Mouse (Mus musculus) lung, postnatal 36 days (tissue): ENCODE measurements at regions not wholly inside any gene's neighbourhood (a gene's known extent, or its start where the extent isn't known, plus 50 kb on each side); places are given as distances from the start of the nearest gene placed in this dataset.

Source experiments
- DNase-seq: peaks from one replicate; pipeline ENCODE4 v3.0.0; 2022; ENCODE audit warnings: mixed read lengths

- no peak for DNase-seq
These were observed 199.2 kb downstream of the Wdr20rt start for GRCm38 (mm10) chr12:65424506-65424905.

DNA sequence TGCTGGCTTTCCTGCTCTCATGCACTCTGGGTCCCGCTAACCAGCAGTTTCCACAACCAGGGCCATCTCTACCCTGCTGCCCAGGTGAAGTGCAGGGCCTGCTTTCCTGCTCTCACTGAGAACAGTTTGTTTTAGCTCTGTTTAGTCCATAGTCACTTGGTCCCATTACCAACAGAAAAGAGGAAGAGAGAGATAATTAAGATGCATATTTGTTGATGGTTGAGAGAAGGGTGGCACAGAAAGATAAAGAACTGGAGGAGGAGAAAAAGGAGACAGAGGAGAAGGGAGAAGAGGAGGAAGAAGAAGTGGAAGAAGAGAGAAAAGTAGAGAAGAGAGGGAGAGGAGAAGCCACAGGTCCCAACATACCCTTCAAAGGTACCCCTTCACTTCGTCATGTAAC lies 200.1 kb downstream of the Wdr20rt start:
- no peak for DNase-seq

DNA sequence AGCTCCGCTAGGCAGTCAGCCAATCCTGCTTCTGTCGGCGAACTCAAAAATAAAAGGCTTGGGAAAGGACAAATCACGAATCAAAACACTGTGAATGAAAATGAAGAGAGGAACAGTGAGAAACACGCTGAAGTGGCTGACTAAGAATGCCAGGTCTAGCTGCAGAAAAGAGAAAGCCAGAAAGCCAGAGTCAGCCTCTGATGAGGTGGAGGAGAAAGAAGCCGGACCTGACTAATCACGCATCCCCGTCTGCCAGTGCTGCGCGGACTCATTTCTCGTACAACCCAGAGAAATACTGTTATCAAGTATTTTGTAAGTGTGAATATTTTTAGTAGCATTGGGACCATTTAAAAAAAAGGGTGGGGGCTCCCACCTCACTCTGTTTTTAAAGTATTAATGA lies 201.6 kb downstream of the Wdr20rt start:
- DNase-seq: no peak

DNA sequence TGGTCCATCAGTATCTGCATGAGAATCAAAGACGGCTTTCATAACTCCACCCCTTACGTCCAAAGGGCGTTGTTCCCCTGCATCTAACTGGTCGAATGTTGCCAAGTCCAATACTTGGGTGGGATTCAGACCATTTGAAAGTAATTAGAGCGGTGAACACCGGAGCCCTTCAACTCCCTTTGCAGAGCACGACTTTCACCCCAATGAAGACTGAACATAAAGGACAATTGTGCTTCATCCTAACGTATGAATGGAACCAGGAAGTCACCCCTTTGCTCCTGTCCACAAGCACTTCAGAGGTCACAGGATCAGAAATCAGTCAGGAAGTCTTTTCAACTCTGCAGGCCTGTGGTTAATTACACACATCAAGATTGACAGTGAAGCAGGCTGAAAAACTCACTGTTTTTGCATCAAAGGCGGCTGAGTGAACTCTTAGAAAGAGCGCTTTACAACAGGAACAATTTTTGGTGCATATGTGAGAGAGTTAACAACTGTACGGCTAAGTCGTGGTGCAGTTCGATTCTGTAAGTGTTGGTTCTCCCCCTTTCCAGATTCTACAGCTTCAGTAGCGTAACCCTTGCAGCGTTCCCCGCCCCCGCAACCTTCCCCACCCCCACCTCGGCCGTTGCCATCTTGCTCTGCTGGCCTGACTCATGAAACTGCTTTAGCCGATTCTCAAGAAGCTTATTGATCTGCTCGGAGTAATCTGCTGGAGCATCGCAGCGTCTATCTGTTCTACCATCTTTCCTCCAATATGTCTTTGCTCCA lies 203.1 kb downstream of the Wdr20rt start:
- DNase-seq: no peak

DNA sequence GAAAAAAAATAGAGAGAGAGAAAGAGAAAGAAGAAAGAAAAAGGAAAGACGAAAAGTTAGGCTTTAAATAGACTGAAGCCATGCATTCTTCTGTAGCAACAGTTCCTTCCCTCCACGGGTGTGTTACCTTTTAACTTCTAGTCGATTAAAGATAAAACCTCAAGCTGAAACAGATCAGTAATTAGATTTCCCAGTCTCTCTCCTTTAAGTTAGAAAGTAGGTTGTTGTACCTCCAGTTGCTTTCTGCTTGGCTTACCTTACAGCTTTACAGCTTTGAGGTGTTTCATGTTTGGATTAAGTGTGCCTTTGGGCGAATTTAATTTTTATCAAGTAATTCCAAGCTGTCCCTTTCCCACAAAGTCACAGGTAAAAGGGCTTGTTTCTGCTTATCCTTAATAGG lies 225.5 kb downstream of the Wdr20rt start:
- no peak for DNase-seq

- no peak for DNase-seq
These were observed 230.4 kb downstream of the Wdr20rt start for GRCm38 (mm10) chr12:65455683-65456082.

- no peak for DNase-seq
These were observed 231.6 kb downstream of the Wdr20rt start for GRCm38 (mm10) chr12:65456956-65457355.

- no peak for DNase-seq
These were observed 238.9 kb downstream of the Wdr20rt start for GRCm38 (mm10) chr12:65464246-65464645.

DNA sequence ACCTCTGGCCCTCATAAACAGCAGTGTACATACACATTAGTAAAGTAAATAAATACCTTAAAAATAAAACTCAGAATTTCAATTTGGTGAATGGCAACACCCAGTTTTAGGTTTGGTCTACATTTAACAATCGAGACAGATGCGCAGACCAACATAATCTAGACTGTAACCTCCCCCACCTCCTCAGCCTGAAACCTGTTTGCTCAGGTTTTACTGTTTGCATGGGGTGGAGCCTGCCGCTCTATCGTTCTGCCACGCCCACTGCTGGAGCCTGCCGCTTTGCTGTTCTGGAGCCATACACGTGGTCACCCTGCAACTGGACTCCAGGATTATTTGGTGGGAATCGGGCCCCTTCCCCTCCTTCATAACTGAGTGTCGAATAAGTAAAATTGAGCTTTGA lies 253.4 kb downstream of the Wdr20rt start:
- DNase-seq: peak; percentile 6

DNA sequence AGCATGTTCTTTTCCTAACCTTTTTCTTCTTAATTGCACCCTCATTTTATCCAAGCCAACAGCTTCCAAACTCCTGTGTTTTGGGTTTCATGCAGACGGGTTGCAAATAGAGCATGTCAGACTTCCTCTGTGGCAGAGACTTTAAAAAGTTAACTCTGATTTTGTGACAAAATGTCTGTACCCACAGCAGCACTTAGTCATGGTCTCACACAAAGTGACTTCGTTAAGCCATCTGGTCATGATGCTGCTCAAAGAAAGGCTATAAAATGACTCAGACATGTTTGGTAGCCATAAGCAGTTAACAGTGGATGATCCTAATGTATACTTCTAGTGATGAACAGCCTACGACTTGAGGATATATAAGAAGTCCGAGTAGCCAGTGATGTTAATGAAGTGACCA lies 255.5 kb downstream of the Wdr20rt start:
- no peak for DNase-seq

- no peak for DNase-seq
These were observed 265.8 kb downstream of the Wdr20rt start for GRCm38 (mm10) chr12:65491092-65491491.

GRCm38 (mm10) chr12:65494388-65495030 lies 269.2 kb downstream of the Wdr20rt start:
- no peak for DNase-seq

DNA sequence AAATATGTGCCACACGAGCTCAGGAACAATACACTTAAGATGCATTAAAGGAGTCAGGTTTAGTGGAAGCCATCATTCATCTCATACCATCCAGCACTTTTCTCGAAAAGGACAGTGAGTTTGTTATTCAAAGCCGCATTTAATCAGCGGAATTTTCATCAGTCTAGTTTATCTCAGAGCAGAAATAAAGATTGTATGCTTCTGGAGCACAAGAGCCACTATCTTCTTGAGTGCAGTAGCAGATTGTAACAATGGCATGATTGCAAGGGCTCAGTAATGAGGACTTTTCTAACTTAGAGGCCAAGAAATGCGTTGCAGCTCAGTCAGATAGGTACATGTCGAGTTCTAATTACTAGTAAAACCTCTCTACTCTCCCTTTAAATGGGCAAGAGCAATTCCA lies 271.3 kb downstream of the Wdr20rt start:
- DNase-seq: no peak

DNA sequence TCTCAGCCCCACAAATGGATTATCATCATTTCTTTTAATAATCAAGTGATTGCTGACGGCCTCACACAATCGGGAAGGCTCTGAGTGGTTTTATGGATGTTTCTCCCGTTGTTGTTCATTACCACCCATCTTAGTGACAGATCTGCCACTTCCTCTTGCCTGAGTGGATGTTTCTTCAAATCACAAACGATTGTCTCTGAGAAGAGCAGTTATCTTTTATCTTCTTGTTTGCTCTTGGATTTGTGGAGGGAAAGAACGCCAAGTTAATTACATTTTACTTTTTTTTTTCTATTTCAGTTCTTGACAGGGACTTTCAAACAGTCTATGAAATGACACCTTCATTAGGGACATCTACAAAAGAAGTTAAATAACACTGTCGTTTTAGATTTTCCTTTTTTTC lies 272.3 kb downstream of the Wdr20rt start:
- no peak for DNase-seq

GRCm38 (mm10) chr12:65501459-65501858 lies 276.1 kb downstream of the Wdr20rt start:
- no peak for DNase-seq

GRCm38 (mm10) chr12:65502045-65502444 lies 276.7 kb downstream of the Wdr20rt start:
- DNase-seq: no peak

DNA sequence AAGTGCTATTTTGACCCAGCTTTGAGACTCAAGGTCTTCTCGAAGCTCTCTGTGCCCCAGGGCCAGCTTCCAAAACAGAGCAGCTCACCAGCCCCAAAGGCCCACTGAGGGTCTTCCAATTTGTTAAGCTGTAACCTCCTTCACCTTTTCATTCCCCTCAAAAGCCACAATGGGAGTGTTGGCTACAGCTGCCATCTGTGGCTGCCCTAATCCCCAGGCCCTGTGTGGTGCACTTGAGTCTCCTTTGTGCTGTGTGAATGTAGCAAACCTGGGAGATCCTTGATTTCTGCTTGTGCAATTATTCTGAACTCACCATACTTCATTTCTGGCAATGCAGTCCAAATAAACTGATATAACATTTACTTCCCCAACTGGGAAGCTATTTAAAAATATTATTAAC lies 287.8 kb downstream of the Wdr20rt start:
- DNase-seq: no peak

- no peak for DNase-seq
These were observed 308.9 kb downstream of the Wdr20rt start for GRCm38 (mm10) chr12:65534142-65534690.

DNA sequence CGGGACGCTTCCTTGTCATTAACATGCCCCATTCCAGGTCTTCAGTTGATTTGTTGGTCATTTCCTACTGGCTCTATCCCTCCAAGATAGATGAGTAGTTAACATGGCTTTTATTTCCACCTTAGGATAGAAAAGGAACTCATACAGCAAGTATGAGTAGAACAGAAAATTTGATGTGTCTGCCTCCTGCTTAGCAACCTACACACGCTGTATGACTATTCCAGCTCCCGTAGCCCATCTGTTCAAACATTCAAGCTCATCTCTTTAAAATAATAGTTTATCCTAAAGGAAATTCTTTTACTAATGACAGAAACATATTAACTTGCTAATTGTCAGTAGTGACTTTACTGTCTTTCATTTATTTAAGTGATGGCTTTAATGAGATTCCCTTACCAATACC lies 323.0 kb downstream of the Wdr20rt start:
- DNase-seq: no peak

DNA sequence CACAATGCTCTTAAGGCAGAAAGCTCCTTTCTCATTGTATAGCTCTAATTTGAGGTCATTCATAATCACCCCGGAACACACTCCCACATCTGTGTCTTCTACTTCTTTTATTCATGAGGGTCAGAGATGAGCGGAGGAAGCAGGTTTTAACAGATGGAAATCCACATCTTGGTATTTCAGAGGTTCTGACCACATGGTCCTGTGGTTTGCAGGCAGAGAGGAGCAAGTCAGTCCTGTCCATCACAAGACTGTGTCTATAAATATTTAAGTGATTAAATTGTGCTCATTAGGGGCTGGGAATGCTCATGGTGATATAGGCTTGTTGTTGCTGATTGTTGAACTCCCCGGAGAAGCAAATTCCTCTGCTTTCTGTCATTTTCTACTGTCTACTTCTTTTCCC lies 326.9 kb downstream of the Wdr20rt start:
- no peak for DNase-seq

- no peak for DNase-seq
These were observed 333.7 kb downstream of the Wdr20rt start for GRCm38 (mm10) chr12:65559036-65559435.

- no peak for DNase-seq
These were observed 334.5 kb downstream of the Wdr20rt start for GRCm38 (mm10) chr12:65559809-65560208.

DNA sequence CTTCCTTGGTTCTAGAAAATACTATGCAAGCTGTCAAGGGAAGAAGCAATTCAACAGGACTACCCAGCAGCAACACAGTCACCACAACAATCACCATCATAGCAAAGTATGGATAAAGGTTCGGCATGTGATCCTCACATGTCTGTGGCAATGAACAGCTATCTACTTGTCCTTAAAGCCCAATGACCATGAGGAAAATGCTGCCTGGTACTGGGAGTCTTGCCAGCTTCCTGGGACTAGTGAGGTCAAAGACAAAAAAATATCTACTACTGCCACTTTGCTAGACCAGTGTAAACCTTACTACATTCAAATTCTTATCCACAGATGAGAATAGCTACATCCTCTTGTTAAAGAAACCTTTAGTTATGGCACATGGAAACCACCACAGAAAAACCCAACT lies 346.3 kb downstream of the Wdr20rt start:
- no peak for DNase-seq

DNA sequence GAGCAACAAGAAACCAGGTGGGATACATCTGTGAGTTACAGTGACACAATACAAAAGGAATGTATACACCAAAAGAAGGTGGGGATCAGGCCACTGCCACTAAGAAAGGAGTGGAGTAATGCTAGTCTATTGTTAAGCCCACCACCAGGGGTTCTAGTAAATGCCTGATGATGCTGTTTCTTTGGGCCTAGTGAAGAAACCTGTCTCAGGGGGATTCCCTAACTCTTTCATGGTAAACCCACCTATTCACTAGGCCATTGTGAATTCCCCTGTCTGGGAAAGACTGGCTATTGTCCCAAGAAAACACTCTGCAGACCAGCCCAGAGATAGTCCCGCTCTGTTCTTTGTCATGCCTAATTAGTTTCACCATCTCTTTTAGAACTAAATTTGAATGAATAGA lies 368.2 kb downstream of the Wdr20rt start:
- no peak for DNase-seq
